Mouse (Mus musculus) lung, postnatal 14 days (tissue): ENCODE measurements at regions not wholly inside any gene's neighbourhood (a gene's known extent, or its start where the extent isn't known, plus 50 kb on each side); places are given as distances from the start of the nearest gene placed in this dataset.
"Not testable (repeated sequence)": the region's sequence is repeated elsewhere in the genome, so short reads cannot be mapped to it uniquely, and the experiment has no call there.

Experiments
- DNase-seq: peaks from one replicate; pipeline ENCODE4 v3.0.0; 2021

- DNase-seq, result no peak
These were observed 168.8 kb upstream of the Arid1b start for GRCm38 (mm10) chr17:4825221-4825895.

- peak; percentile 59 for DNase-seq
These were observed 160.1 kb upstream of the Arid1b start for GRCm38 (mm10) chr17:4834065-4834464.

DNA sequence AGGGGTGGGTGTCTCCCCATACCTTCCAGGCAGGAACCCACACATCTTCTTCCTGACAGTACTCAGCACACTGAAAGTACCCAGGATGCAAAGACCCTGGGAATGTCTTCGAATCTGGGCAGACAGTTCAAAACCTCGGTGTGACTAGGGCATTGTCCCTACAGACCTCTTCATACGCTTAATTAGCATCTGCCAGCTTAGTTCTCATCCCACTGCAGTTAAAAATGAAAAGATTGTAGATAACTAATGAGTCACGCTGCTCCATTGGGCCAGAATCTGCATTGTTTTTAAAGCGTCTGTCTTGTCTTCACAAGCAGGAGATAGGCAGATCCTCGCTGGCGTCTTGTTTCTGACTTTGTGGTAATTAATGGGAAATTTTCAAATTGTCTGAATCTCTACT is 159.6 kb upstream of the Arid1b start:
- DNase-seq, result no peak

DNA sequence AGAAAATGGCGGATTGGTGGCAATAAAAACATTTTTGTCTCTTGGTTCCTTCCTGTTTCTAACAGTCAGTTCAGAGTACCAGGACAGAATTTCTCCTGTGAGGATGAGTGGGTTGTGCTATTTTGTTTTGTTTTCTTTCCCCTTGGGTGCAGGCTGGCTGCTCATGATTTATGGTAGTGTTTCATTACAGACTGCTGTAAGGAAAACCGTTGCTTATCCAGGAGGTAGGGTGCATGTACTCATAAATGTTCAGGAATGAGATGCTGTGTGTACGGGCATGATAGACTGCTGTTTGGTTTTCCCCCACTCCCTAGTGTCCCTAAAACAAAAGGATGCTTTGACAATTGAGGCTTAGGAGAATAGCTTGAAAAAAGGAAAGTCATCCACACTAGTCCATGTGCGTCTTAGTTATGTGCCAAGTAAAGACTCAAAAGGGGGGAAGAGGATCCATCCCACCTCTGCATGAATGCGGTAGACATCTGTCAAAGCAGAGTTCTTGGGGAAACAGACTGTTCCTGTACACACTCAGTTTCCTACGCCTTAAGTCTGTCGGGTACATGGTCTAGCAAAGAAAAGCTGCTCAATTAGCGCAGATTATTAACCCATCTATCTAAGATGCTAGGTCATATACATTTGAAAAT is 158.9 kb upstream of the Arid1b start:
- DNase-seq, result no peak

DNA sequence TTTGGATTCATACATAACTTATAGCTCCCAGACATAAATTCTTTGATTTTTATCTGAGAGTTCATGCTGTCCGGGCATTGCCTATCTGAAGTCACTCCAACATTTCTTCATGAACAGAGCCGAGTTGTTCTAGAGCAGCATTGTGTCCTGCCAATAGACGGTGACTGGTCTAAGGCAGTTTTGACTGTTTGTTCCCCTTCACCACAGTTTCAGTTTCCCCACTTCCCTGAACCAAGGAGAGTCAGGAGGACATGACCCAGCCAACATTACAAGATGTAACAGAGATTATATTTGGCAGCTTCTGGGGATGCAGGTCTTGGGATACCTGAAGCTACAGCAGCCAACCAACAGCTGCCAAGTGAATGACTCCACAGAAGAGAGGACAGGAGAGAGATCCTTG is 154.0 kb upstream of the Arid1b start:
- DNase-seq, result no peak

- no peak for DNase-seq
These were observed 135.8 kb upstream of the Arid1b start for GRCm38 (mm10) chr17:4858304-4858703.

DNA sequence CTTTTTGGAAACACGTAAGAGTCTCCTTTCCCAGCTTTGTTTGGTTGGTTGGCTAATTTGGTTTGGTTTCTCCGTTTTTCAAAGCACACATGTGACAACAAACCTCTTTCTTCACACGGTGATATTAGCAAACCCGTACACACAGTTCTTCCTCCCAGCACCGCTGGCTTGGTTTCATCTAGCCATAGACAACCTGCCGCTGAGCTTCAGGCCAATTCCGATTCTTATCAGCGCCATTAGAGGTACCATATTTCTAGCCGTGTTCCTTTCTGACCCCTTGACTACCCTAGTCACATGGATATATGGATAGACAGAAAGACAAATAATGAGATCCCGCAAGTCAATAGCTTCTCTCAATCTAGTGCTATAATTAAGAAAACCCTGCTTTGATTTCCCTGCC is 129.2 kb upstream of the Arid1b start:
- no peak for DNase-seq

DNA sequence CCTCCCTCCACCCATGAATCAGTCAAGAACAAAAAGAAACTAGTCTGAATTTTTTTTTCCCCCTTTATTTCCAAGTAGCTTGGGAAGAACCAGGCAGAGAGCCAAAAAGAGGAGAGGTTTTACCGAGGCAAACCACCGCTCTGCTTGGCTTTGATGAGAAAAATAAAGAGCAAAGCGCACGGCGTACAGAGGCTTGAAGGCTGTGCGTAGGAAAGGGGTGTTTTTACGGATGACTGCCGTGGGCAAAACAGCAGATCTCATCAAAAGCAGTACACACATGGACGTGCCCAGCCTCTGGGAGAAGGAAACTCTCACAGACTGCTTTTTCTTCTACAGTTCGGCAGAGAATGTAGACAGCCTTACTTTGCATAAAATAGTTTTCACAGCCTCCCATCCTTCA is 128.5 kb upstream of the Arid1b start:
- no peak for DNase-seq

DNA sequence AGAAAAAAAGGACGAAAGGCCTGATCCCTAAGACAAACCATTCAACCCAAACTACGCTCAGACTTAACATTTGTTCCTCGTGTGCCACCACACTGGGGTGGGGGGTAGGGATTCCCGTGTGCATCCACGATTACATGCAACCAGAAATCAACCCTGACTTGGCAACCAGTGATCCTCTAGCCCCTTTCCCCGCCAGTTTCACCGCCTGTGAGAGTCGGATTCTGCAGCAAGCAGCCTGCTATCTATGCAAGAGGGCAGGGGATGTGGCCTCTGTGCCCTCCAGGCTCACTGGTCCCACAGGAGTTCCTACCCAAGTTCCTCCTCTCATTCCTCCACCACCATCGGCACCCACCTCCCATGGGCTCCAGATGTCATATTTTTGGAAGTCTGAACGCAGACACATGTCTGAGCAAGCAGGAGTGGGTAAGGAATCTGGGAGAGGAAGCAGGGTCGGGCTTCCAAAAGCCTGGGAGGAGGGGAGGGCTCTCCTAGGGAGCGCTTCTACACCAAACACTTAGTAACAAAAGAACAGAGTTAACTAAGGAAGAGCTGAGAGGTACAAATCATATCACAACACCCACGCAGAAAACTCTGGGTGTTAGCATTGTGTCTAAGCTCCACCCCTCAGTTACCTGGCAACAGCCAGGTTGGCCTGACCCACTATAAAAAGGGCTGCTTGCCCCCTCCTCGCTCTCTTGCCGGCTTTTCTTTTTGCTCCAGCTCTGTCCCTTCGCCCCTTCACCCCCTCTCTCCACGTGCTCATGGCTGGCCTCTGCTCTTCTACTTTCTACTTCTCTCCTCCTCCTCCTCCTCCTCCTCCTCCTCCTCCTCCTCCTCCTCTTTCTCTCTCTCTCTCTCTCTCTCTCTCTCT is 127.9 kb upstream of the Arid1b start:
- no peak for DNase-seq

DNA sequence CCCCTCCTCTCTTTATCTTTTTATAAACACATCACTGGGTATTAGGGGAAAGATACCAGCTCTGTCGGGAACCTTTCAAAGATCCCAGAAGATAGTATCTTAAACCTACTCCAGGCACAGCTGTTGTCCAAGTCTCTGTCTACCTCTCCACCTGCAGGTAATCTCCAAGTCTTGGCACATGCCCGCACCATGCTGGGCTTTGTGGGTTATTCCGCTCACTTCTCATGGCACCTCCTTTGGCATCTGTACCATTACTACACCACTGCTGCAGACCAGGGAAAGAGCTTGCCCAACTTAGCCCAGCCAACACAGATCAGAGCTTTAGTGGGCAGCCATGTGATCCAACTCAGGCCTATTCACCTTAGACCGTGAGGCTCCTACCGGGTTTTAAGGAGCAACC is 127.0 kb upstream of the Arid1b start:
- DNase-seq, result no peak

DNA sequence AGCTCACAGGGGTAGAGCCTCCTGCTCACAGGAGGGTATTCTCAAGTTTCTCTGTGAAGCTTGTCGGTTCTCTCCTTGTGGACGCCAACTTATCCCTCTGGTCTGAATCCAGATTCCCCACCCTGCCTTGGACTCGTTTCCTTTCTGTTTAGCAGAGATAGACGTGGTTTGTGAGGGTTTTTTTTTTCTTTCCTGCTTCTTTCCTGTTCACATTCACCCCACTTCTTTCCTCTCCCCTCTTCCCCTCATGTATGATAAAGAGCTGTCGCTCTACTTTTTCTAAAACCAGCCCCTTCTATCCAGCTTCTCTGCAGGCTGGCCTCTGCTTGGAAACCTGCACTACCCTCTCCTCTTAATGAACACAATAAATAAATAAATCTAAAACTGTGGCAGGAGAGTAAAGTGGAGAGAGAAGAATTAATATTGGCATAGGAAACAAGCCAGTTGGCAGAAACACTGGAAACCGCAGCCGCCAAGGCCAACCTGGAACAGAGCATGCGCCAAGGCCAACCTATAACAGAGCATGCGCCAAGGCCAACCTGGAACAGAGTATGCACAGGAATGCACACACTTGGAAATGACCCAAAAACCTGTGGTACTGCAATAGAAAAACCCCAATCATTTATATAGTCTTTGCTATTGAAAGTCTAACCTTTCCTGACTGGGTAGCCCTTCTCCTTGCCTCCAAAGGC is 126.2 kb upstream of the Arid1b start:
- DNase-seq, result peak; percentile 69

DNA sequence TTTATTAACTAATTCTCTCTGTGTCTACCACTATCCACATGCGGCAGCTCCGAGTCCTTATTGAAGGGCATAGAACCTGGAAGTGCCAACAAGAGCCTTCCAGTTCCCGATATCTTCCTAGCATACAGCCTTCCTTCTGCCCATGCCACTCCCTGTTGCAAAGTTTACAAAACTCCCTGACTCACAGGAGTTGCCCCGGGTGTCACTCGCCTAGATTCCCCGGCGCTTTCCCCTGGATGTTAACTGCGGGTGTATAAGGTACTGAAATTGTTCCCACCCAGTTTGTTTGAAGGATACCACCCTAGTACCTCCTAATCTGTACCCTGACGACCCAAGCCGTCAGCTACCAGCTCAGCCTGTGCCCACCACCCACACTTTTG is 125.7 kb upstream of the Arid1b start:
- no peak for DNase-seq

GRCm38 (mm10) chr17:4868861-4869260 is 125.3 kb upstream of the Arid1b start:
- DNase-seq, result no peak

DNA sequence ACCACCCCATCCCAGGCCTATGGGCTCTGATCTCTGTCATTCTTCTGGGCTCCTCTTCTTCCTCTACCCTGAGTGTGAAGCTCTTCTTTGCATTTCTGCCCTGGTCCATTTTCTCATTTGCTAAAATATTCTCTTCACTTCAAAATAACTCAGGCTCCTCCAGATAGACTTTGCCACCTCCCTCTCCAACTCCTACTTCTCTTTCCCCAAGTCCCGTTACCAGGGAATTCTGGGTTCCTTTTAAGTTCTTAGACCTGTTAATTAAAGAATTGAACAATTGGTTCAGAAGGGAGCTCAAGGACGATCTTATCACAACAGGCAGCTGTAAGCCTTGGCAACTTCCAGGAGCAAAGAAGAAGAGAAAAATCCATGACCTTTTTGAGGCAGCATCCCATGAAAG is 122.9 kb upstream of the Arid1b start:
- DNase-seq, result no peak

- no peak for DNase-seq
These were observed 119.7 kb upstream of the Arid1b start for GRCm38 (mm10) chr17:4874459-4874858.

GRCm38 (mm10) chr17:4875086-4876046 is 118.8 kb upstream of the Arid1b start:
- no peak for DNase-seq

- DNase-seq, result no peak
These were observed 117.7 kb upstream of the Arid1b start for GRCm38 (mm10) chr17:4876431-4876830.

- no peak for DNase-seq
These were observed 112.7 kb upstream of the Arid1b start for GRCm38 (mm10) chr17:4881473-4881872.

GRCm38 (mm10) chr17:4884083-4884482 is 110.0 kb upstream of the Arid1b start:
- DNase-seq, result no peak

DNA sequence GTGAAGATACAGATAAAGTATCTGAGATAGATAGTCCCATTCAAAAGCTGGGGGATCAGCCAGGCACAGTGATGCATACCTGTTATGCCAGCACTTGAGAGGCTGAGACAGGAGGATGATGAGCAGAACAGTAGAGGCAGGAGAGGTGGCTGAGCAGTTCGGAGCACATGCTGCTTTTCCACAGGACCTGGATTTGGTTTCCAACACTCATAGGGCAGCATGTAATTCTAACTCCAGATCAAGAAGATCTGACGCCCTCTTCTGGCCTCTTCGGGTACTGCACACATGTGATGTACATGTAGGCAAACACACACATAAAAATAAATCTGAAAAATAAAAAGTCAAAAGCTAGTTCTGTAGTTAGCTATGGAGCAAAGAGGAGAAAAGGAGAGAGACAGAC is 109.4 kb upstream of the Arid1b start:
- DNase-seq, result no peak

GRCm38 (mm10) chr17:4887331-4887730 is 106.8 kb upstream of the Arid1b start:
- not testable (repeated sequence) for DNase-seq

DNA sequence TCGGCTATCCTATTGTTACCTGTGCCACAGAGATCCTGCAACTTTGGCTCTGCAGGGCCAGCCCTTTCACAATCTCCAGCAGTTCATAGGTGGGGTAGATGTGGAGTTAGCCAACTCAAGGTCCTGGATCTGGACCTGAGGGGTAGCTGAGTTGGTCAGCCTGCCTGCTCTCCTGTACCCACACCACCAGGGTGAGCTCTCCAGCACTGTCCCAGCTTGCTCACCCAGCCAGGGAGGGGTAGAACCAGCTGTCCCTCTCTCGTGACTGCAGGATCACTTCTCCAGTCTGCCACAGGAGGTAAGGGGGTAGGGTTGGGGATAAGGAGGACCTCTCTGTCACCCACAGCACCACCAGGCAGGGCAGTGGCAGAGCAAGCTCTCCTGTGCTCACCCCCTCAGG is 104.6 kb upstream of the Arid1b start:
- no peak for DNase-seq
